Mouse (Mus musculus) layer of hippocampus, adult 2 months (tissue): ENCODE measurements around the gene Gm3448. TPM values are rescaled to one million over a fixed set of nuclear protein-coding genes. Genes with fewer than 3 reads are reported as not detected.
A peak's percentile ranks its signal among the peaks of the same experiment; 100 is the strongest.

ENCODE experiments used
- DNase-seq, 2 experiments: peaks; one replicate each; pipeline ENCODE4 v3.0.0; 2022; ENCODE audit warnings: low spot score in 2 of 2
- H3K27ac ChIP-seq: fragments of 200-600 bp; 2 replicates; pipeline ENCODE4 v1.8.1; 2022
- H3K4me3 ChIP-seq: fragments of 200-600 bp; 2 replicates; pipeline ENCODE4 v1.8.1; 2022; ENCODE audit warnings: mild to moderate bottlenecking
- CTCF ChIP-seq: fragments of 200-600 bp; conservative IDR thresholded peaks from 2 replicates; pipeline ENCODE4 v1.8.1; 2022; ENCODE audit warnings: antibody characterized with exemption, mild to moderate bottlenecking, moderate library complexity
- total RNA-seq, 2 experiments: library from RNA; stranded (reverse); gene quantifications; 2 replicates each; pipeline ENCODE4 v1.2.3; 2021

Gm3448 gene
- total RNA-seq, 2 experiments from 2014 or later: 7.8 to 11.3 TPM

DNA sequence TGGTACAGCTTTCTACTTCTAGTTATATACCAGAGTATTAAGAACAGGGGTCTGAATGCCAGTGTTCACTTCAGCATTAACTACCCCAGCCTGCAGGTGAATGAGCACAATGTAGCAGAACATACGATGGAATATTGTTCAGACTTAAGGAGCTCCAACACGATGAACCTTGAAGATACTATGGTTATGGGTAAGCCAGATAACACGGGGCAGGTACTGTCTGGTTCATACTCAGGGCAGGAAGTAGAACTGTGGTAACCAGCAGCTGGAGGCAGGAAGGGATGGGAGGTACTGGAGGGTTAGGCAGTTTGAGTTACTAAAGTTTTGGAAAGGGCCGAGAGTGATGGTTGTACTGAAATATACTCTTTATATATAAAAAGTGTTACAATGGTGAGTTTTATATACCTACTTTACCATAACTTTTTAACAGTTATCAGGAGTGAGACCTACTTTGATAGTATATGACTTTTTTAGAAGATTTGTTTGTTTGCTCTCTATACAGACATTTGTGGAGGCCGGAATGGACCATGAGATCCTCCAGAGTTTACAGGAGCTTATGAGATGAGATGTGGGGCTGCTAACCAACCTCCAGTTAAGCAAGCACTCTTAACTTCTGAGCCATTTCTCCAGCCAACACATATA lies 82.5 kb downstream of the Gm3448 start:
- TF ChIP-seq CTCF: no peak
- no peak for DNase-seq
- Histone ChIP-seq H3K27ac (no peak overlapping the region), H3K4me3 (no peak overlapping the region)

- H3K27ac ChIP-seq: no peak overlapping the region
- H3K4me3 ChIP-seq: no peak overlapping the region
- no peak for TF ChIP-seq CTCF
- DNase-seq: no peak
These were observed 87.9 kb downstream of the Gm3448 start for GRCm38 (mm10) chr17:14953452-14953851.

DNA sequence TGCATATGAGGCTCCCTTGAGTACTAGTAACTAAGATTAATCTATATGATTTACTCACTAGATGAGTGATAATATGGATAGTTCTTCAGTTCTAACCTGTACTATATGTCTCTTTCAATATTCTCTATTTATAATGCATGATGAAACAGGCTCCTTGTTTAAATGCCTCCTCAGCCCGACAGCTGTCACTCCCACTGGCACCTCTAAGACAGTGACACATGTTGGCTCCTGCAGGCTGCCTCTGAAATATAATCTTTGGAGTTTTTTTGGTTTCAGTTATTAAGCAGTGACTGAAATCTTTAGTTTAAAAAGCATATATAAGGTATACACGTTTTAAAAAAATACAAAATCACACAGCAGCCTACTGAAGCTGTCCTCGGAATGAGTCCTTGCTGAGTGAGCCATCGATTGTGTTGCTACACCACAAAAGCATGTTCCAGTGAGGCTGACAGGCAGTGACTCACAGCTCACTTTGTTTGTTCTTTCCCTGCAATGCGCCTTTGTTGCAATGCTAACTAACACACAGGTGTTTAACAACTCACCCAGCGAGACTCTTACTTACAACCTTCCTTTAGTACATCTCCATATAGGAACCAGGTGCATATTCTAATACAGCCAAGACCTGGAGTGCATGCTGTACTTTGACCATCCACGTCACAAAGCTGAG lies 92.0 kb downstream of the Gm3448 start:
- no peak for DNase-seq
- no peak for TF ChIP-seq CTCF
- Histone ChIP-seq H3K4me3 (no peak overlapping the region), H3K27ac (peak overlapping the region; percentile 58)

Other genes starting within 250 kb of the Gm3448 start
- 1 to 10 TPM; 3.9 to 4.2 TPM for gene Wdr27, start 98.4 kb downstream of the Gm3448 start, total RNA-seq
- 10 to 100 TPM; 17.1 to 18.1 TPM for gene 1600012H06Rik, start 98.4 kb downstream of the Gm3448 start, total RNA-seq
- gene Phf10, start 80.3 kb downstream of the Gm3448 start, total RNA-seq: 10 to 100 TPM; 55.1 to 55.6 TPM
- gene 9030025P20Rik, start 63.1 kb downstream of the Gm3448 start, total RNA-seq: 1 to 10 TPM; 8.8 to 9.1 TPM
- 1 to 10 TPM in 1 of 2 experiments, not detected in 1; 1.6 TPM for gene Gm3417, start 62.7 kb downstream of the Gm3448 start, total RNA-seq
- gene Gm3435, start 31.4 kb downstream of the Gm3448 start, total RNA-seq: 1 to 10 TPM; 5.6 to 5.9 TPM
- gene Ermard, start 329 bp downstream of the Gm3448 start, total RNA-seq: 10 to 100 TPM; 53.9 to 69.1 TPM
- 1 to 10 TPM in 1 of 2 experiments, not detected in 1; 1.3 TPM for gene Tcte3, start within 50 bp of the Gm3448 start, total RNA-seq